In the genomic region with DNA sequence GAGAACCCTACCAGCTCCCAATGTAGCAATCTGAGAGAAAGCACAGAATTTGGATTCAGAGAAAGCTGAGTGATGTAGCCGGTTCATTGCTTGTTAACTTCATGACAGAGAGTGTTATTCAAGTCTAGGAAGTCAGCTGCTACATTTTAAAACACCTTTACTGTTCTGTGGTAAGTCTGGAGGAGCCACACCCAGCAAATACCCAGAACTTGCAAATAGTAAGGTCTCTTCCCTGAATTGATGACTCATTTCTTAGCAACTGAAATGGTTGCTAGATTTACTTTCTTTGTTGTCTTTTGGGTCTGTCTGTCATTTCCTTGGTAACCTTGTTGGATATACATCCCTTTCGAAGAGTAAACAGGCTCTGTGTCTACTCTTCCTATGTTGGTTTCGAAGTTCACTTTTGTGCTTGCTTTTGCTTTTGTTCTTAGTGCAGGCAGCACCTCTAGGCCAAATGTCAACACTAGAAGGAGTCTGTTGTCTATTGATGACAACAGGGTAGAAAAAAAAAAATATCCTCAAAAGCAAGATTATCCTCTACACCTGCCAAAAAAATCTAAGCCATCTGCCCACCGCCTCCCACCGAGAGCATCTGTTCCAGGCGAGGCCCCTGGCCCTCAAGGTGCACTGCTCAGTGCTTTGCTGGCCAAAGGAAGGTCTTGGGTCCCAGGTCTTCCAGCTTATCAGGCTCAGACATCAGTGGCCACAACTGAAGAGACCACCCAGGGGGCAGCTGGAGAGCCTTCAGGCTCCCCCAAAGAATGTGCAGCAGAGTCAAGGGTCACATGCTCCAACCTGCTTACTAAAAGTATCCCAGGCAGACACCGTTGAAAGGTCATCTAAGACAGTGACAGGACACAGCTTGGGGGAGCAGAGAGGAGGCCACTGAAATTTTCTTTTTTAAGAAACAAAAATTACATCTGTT, we compare ENCODE assay signal across 9 mouse cellular contexts.
DNase-seq lines count a peak whose midpoint lies in the region; ATAC-seq and TF ChIP-seq lines count a peak whose summit lies in the region.
"Had no signal": no experiment of that assay in that cellular context is flagged by ENCODE, and none has a peak within 500 bp of the region (broad histone marks: within the 10 kb centered on the region; RNA-seq: fewer than 3 reads in every experiment).

No protein-coding gene starts in this region.

- no peaks in the 10 kb centered on the region for H3K27me3 ChIP-seq in lung, postnatal 0 days (replicated peaks; ENCODE audit: insufficient read depth, low read length)
- no peaks in the 10 kb centered on the region for H3K27me3 ChIP-seq in hindbrain, embryonic 13.5 days
- H3K27me3 ChIP-seq in splenic B cell, adult 2 months (ENCODE audit: control insufficient read depth, insufficient read depth, low read length, poor library complexity, severe bottlenecking), result no peaks in the 10 kb centered on the region

- peak; percentile 53 for ATAC-seq in lung, postnatal 0 days
- ATAC-seq in hindbrain, embryonic 13.5 days (ENCODE audit: low FRiP score), result no peak

- H3K4me3 ChIP-seq in lung, postnatal 0 days (ENCODE audit: low read depth, low read length), result no peak overlapping the region
- H3K4me3 ChIP-seq in hindbrain, embryonic 13.5 days, result no peak overlapping the region
- H3K4me3 ChIP-seq: gastrocnemius, adult 2 months had no signal

- peak; percentile 60; the same call in 1 of the 2 replicates for TF ChIP-seq EP300 in lung, postnatal 0 days (IDR thresholded peaks at IDR 0.05)

- TF ChIP-seq CTCF in lung, postnatal 0 days (IDR thresholded peaks at IDR 0.05), result no peak

- WGBS in lung, postnatal 0 days, result 46% methylated on average over 7 of the region's 7 CpGs
- WGBS in hindbrain, embryonic 13.5 days, result 60% methylated on average over 7 of the region's 7 CpGs

- no peaks in the 10 kb centered on the region for H3K9me3 ChIP-seq in lung, postnatal 0 days (ENCODE audit: low read length)
- no peaks in the 10 kb centered on the region for H3K9me3 ChIP-seq in hindbrain, embryonic 13.5 days

- no peak overlapping the region for H3K4me2 ChIP-seq in lung, postnatal 0 days (replicated peaks; ENCODE audit: low read depth, low read length)
- no peak overlapping the region for H3K4me2 ChIP-seq in hindbrain, embryonic 13.5 days

- H3K9ac ChIP-seq in lung, postnatal 0 days (replicated peaks; ENCODE audit: low read depth), result no peak overlapping the region
- H3K9ac ChIP-seq in hindbrain, embryonic 13.5 days, result no peak overlapping the region

- H3K27ac ChIP-seq in lung, postnatal 0 days (ENCODE audit: low read length), result no peak overlapping the region
- peak overlapping the region; percentile 40; the same call in 1 of the 2 replicates for H3K27ac ChIP-seq in hindbrain, embryonic 13.5 days
- H3K27ac ChIP-seq: gastrocnemius, adult 2 months had no signal

- H3K36me3 ChIP-seq in lung, postnatal 0 days (ENCODE audit: insufficient read depth, low read length), result no peaks in the 10 kb centered on the region
- H3K36me3 ChIP-seq in hindbrain, embryonic 13.5 days, result no peaks in the 10 kb centered on the region
- no peaks in the 10 kb centered on the region for H3K36me3 ChIP-seq in splenic B cell, adult 2 months (ENCODE audit: control insufficient read depth, insufficient read depth, low read length, poor library complexity, severe bottlenecking)

- H3K4me1 ChIP-seq in lung, postnatal 0 days (ENCODE audit: insufficient read depth, low read depth, low read length), result no peaks in the 10 kb centered on the region
- H3K4me1 ChIP-seq in hindbrain, embryonic 13.5 days (replicated peaks), result peaks cover 28% of the 10 kb centered on the region

- DNase-seq in lung, postnatal 0 days (ENCODE audit: low spot score), result peak; percentile 67
- DNase-seq in lung, postnatal 4 days, result no peak
- DNase-seq in c-Kit-positive CD71-positive TER-119-negative erythroid progenitor cells, embryonic 14.5 days (ENCODE audit: low read depth), result peak; percentile 3
- peak; percentile 12 for DNase-seq in splenic B cell, adult 2 months (ENCODE audit: low read depth, low spot score)
- no peak for DNase-seq in layer of hippocampus, postnatal 14 days (ENCODE audit: low spot score in 2 of 2)
- DNase-seq in heart, adult 9 months (ENCODE audit: low spot score in 2 of 2), result no peak
- DNase-seq: gastrocnemius, adult 2 months; lung, postnatal 36 days had no signal

Comparison
In these comparisons a context has a peak if more than half of its experiments do, and no peak if none do; other contexts are left out.
1. DNase-seq: peak in lung, postnatal 0 days (single experiment), c-Kit-positive CD71-positive TER-119-negative erythroid progenitor cells, embryonic 14.5 days (single experiment) and splenic B cell, adult 2 months (single experiment); none in lung, postnatal 4 days (0 of 2), layer of hippocampus, postnatal 14 days (0 of 2) and heart, adult 9 months (0 of 2).